Mouse (Mus musculus) gastrocnemius, postnatal 36 days (tissue): ENCODE data around the gene Ascc1. TPM values are rescaled to one million over a fixed set of nuclear protein-coding genes. Genes with fewer than 3 reads are reported as not detected.

Experiments used
- DNase-seq, 2 experiments: peaks; one replicate each; pipeline ENCODE4 v3.0.0; 2022
- intact Hi-C: fragments of 180-260 bp; cut with DNase I; formaldehyde crosslinking; loops from one replicate; pipeline ENCODE4 v1.15.1; 2025
- total RNA-seq, 2 experiments: library from RNA; stranded (reverse); gene quantifications; 2 replicates each; pipeline ENCODE4 v1.2.3; 2021

Gene Ascc1
- total RNA-seq, 2 experiments from 2014 or later = 12.8 to 13.1 TPM

DNA sequence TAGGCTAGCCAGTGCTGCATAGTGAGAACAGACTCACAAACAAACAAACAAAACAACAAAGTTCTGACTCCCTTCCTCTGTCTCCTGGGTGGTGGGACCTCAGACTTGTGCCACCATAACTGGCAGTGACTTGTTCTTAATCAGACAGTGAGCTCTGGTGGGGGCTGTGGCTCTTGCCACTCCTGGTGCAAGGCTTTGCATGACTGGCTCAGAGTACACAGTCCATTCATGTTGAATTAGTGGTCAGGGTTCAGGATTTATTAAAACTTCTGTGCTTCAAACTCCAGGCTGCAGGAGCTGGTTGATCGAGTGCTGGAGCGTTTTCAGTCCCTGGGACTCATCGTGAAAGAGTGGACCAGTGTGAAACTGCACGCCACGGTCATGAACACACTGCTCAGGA lies 59.6 kb downstream of the Ascc1 start:
- intact Hi-C loops = no loop called here
- no peak for DNase-seq

DNA sequence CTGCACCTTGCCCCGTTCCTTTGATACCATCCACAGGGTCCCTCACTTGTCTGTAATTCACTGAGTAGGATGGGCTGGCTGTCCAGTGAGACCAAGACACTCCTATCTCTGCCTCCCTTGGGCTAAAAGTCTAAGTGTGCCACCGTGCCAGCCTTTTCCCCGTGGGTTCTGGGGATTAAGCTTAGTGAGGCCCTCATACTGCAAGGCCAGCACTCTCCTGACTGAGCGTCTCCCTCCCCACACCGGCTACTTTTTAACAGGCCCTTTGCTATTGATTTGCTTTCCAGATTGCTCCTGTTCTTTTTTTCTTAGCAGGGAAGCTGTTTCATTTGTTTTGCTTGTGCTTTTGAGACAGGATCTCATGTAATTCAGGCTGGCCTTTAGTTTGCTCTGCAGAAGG lies 60.3 kb downstream of the Ascc1 start:
- no peak for DNase-seq
- intact Hi-C loops = no loop called here

DNA sequence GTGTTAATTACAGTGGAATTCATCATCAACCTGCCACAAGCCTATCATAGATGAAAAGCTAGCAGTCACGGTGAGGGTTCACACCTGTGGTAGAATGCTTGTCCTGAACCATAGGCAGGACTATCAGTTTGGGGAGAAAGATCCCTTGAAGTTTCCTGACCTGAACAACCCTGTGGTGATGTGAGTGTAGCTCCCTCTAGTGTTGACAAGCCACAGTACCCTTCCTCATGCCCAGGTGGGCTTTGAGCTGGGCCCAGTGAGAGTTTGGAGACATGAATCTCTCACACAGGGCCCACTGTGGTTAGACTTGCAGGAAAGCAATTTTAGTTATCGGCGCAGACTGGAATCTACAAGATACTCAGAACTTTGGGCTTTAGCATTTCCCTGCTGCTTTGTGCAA lies 63.9 kb downstream of the Ascc1 start:
- DNase-seq = no peak
- intact Hi-C loops = loop anchor here (5.0 kb wide), 1 partner anchor 69 kb away; no protein-coding TSS in a partner anchor

DNA sequence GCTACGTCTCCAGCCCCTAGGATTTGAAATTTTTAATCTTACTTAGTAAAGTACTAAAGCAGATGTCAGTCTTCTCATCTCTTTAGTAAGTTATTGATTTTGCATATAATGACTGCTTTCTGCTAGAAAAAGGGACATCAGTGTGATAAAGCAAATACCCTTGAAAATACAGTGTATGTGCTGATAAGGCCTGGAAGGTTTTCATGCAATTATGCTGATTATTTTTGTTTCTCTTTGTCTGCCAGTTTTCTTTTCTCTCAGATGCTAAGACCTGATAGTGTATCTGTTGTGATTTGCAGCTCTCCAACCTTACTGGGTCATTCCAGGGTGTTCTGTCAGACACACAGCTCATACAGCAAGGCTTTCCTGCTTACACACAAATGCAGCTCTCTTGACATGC lies 72.6 kb downstream of the Ascc1 start:
- intact Hi-C loops = no loop called here
- no peak for DNase-seq

DNA sequence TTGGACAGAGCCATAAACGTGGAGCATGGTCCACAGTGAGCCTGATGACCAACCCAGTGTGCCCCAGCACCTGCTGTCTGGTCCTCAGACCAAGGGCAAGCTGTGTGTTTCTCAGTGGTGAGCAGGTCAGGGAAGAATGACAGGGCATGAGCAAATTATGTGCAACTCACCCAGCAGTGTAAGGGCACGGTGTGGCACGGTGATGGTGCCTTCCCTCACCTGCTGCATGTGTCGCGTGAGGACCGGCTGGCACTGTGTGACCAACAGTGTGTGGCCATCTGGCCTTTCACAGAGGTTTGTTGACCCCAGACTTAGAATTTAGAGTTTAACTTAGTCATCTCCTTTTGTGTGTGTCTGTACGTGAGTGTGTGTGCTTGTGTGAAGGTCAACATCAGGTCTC lies 74.6 kb downstream of the Ascc1 start:
- DNase-seq = no peak
- intact Hi-C loops = no loop called here

DNA sequence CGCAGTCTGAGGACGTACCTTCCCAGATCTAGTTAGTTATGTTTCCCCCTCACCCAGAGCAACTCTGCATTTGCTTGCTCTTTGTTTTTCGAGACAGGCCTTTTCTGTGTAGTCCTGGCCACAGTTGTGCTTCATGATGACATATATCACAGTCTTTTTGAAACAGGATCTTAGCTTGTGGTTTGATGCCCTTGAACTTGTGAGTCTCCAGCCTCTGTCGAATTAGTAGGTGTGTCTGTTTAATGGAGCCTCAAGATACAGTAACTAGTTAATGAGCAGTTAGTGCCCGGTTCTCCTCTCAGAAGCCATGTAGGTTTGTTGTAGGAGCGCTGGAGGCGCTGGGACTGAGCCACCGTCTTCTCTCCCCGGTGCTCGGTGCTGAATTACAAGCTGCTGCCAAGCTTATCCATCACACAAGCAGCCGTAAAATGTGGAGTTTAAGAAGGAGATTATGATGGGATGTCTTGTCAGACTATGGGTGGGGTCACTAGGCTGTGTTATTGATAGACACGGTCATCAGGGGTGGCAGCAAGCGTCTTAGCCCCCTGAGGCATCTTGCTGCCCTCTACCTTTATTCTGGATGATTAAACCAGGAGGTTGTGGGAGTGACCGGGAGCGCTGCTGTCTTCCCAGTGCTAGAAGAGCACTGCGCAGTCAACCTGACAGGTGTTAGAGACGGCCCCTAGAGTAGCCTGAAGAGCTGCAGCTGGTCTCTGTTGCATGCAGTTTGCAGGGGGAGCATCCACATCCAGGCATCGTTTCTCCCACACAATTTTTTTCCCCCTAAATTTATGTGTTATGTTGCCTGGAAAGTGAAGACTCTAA lies 75.3 kb downstream of the Ascc1 start:
- intact Hi-C loops = no loop called here
- no peak for DNase-seq

DNA sequence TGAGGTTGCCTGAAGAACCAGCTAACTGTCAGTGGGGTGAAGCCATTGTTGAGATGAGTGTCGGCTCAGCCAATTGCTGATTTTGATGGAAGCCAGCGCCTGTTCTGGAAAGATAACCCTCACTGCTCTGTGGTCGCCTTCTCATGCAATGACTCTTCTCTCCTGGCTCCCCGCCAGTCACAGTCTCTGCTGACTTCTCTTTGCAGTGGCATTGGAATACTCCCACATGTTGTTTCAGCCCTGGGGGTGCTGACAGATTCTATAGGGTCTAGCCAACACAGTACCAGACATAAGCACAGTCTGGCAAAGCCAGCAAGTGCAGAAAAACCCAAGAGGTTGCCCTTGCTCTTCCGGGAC lies 75.9 kb downstream of the Ascc1 start:
- intact Hi-C loops = no loop called here
- DNase-seq = peak in 1 of 2 experiments; percentile 20

DNA sequence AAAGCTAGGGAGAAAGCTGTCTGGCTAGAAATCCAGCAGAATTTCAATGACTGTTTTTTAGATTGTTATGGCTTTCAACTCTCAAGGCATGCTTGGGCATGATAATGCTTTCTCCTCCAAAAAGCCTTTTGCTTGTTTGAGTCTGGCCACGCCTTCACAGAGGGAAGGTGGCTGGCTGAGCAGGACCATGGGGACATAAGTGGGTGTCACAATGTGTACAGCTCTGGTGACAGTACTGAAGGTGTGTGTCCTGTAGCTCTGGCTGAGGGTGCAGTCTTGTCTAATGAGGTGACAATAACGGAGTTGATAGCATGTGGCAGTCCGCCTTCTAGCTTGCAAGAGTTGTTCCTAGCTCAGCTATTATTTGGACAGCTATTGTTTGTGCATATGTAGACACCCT lies 77.6 kb downstream of the Ascc1 start:
- intact Hi-C loops = no loop called here
- no peak for DNase-seq

DNA sequence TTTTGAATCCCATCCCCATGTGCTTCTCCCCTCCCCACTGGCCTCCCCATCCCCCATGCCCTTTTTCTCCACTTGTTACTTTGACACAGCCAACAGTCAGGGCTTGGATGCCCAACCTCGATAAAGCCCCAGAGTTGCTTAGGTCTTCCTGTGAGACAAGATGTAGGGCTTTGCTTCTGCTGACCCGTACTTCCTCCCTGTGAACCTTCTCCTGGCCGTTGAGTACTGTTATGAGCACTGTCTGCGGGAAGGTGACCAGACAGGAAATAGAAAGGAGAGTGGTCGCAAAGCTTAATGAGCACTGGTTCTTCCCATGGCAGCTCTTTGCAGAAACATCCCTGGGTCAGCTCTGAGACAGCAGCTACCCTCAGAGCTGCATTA lies 78.0 kb downstream of the Ascc1 start:
- intact Hi-C loops = no loop called here
- no peak for DNase-seq

DNA sequence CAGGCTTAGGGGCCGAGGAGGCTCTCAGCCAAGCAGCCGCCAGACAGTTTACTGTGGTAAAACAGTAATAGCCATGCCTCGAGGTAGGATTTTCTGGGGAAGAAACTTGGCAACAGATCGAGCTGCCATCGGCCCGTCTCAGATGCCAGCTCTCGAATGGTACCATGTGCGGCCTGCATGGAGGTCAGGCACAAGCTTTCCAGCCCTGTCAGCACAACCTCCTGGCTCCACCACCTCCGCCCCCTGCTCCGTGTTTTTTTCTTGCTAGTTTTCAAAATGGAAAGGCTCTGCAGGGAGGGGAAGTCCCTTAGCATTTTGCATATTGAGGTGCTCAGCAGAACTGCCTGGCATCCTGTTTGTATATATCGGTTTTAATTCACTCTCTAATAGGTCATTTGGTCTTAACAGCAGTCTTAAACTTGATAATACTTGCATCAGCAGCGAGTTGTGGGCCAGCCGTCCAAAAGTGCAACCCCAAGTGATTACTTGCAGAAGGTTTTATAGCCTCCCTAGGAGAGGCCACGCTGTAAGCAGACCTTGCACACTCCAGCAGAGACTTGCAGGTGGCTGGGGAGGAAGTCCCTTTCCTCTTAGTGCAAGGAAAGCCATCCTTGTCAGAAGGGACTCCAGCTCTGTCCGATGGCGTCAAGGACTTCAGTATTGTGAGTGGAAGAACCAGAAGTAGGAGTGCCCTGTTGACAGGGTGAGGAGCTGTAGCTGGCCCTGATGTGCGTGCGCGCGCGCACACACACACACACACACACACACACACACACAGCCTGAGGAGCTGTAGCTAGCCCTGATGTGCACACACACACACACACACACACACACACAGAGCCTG lies 78.6 kb downstream of the Ascc1 start:
- intact Hi-C loops = no loop called here
- DNase-seq = peak; percentile 25 to 35

DNA sequence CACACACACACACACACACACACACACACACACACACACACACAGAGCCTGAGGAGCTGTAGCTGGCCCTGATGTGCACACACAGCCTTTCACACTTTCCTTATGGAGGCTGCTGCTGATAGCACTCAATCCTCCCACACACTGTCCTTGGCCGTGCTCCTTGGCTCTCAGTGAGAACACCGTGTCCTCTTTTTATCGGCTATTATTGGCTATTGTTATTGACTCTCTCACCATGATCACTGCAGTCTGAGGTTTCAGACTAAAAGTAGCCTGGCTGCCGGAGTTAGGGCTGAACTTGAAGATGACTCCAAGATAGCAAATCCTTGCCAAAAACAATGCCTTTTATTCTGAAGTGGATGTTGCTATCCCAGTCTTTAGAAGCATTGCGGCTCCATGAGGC lies 79.3 kb downstream of the Ascc1 start:
- intact Hi-C loops = no loop called here
- DNase-seq = peak; percentile 60 to 82

DNA sequence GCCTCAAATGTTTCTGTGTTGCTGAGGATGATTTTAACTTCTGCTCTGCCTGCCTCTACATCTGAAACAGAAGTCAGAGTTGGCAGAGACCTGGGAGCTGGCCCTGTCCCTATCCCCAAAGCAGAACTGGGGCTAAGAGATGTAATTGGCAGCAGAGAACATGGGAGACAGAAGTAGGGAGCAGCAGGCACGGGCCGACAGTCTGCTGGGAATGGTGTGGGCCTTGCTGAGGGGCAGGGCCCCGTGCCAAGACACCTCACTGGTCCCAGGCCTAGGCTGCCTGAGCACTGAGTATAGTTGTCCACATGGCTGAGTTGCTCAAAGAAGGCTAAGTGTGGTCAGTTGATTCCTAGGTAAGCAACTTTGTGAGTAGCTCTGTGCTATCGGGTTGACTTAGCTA lies 81.5 kb downstream of the Ascc1 start:
- DNase-seq = no peak
- intact Hi-C loops = no loop called here

DNA sequence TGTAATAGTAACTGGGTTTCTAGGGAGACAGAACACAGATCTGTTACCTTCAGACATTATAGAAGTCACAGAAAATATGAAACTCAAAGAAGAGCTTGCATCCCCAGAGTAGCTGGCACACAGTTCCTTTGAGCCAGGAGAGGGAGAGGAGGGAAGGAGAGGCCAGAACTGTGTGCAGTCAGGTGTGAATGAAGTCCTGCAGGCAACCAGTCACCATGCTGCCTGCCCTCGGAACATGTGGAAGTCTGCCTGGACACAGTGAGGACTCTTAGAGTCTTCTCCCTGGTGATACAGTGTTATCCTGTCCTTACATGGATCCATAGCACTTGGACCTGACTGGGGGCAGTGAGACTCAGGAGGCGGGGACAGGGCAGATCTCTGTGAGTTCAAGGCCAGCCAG lies 89.7 kb downstream of the Ascc1 start:
- intact Hi-C loops = no loop called here
- DNase-seq = no peak

DNA sequence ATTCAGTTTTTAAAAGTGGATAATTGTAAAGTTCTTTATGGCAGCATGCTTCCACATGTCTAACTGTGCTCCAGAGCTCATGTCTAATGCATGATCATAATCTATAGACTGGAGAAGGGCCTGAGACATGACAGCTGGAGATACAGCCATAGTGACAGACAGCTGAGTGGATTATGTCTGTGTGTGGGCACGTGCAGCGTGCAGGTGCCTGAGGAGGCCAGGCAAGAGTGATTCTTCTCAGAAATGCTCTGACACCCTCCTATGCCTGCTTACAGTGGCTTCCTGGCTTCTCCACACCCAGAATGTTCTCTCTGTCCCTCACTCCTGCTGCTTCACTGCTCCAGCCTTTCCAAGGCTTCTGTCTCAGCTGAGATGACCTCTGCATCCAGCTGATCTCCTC lies 91.1 kb downstream of the Ascc1 start:
- intact Hi-C loops = no loop called here
- DNase-seq = no peak

DNA sequence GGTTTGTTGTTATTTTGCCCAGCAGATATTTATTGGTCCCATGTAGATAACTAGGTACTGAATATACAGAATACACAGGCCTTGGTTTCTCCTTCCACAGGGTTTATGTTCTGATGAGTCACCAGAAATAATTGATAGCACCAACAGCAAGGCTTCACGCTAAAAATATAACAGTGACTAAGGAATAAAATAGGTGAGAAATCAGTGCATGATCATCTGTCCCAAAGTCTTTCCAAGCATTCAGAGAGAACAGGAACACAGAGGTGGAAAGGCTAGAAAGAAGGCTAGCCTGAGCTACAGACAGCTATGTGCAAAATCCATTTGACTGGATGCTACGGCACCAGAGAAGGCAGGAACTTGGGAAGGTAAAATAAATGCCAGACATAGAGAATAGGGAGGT lies 93.0 kb downstream of the Ascc1 start:
- intact Hi-C loops = no loop called here
- DNase-seq = no peak

DNA sequence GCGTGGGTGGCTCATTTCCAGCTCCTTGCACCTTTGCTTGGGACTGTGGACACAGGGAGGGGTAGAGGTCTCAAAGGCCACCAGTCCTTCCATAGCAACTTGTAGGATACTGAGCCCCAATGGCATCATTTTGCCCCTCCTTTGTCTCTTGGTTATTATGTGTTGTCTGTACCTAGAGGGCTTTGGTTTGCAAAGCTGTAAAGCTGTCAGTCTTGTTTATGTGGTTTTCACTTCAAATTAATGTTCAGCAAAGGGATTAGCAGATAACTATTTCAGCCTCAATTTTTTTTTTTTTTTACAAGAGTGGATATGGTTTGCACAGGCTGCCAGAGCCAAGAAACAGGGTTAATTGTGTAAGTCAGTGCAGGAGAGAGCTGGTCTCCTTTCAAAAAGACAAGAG lies 93.7 kb downstream of the Ascc1 start:
- intact Hi-C loops = no loop called here
- DNase-seq = no peak

DNA sequence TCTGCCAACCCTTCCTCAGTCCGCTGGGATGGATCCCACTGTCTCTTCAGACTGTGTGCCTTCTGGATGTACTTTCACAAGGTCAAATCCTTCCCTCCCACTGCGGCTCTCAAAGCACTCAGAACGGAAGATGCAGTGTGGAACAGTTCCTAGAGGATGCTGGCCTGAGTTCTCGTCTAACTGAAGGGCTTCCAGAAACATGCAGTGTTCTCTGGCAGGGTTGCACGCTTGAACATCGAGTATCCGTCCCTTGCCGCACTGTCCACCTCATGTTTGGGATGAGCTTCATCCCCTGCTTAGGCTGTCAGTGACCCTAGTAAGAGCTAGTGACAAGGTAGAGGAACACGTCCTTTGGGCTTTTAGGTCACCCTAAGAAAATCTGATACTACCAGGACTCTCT lies 94.5 kb downstream of the Ascc1 start:
- intact Hi-C loops = no loop called here
- no peak for DNase-seq

DNA sequence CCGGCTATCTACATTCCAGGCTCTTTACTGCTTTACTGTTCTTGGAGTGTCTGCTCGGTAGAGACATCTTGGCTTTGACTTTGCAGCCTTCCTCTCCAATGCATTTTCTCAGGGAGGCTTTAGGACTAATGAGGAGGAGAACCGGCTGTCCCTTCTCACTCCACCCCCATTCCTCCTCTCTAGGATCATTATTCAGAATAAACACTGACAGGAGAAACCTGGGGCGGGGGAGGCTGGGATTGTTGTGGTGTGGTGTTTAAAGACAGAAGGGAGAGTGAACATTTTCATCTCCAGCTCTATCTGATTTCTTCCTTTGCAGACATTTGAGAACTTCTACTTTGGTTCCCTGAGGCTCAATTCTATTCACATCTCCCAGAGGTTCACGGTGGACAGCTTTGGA lies 95.2 kb downstream of the Ascc1 start:
- DNase-seq = no peak
- intact Hi-C loops = no loop called here

DNA sequence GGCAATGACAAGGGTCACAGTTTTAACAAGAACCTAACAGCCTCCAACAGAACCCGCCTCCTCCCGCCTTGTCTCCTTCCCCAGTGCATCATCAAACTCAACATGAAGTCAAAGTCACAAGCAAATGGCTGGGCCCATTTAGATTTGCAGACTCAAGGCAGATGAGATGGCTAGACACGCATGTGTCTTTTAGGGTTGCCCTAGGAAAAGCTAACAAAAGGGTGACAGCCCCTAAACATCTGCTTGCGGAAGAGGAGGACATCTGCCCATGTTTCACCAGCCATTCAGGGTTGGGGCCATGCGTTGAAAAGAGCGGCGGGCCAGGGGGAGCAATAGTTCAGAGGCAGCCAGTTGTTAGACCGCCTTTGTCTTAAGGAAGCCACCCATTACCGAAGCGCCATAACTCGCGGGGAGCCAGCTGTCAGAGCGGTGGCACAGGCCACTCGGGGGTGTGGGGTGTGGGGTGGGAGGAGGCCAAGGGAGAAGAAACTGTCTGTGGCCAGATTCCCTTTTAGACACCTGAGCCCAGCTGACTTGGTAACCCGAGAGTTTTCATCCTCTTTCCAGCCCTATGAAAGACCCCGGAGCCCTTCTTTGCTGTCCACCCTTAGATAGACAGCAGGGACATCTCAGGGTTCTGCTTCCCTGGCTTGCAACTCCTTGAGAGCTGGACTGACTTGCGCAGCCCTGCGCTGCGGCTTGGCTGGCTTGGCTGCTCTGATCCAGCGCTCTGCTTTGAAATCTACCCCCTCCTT lies 103.0 kb downstream of the Ascc1 start:
- no peak for DNase-seq
- intact Hi-C loops = no loop called here

DNA sequence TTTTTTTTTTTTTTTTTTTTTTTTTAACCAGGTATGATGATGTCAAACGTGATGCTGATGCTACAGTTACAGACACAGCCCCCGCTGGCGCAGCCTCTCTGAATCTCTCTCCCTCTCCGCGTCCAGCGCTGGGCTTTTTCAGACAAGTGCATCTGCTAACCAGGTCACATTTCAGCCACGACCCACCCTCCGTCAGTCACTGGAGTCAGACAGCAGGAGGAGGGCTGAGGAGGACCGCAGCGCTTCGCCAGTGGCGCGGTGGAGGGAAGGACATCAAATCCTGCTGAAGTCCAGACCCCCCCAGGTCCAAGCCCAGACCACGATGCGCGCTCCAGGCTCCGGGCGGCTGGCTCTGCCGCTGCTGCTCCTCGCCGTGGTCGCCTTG lies 103.5 kb downstream of the Ascc1 start, which contains the start of gene Spock2:
Spock2 (plus strand) TSS at position 74 of the 385 bp plus-strand sequence.
- DNase-seq = peak in 1 of 2 experiments; percentile 26
- intact Hi-C loops = no loop called here

DNA sequence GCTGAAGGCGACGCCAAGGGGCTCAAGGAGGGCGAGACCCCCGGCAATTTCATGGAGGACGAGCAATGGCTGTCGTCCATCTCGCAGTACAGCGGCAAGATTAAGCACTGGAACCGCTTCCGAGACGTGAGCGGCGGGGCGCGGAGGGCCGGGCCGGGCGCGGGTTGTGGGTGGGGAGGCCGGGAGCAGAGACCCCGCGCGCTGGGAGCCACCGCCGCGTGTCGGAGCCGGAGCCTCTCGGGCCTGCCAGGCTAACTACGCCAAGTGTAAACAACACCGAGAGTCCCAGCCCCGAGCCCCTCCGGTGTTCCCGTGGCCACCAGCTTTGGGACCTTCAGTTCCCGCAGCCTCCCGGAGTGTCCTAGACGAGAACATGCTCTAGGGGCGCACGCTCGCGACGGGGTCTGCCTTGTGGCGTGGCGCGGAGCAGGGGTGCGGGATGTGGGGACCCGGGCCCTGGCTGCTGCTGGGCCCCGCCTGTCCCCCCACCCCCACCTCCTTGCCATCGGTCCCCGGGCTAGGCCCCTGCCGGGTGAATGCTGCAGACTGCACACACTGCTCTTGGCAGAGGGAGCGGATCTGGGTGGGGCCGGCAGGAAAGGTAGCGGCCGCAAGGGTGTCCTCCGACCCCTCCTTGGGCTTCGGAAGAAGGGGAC lies 104.1 kb downstream of the Ascc1 start:
- intact Hi-C loops = no loop called here
- DNase-seq = peak; percentile 31 to 38
